Mouse (Mus musculus) ovary, postnatal 36 days (tissue): Measurements from ENCODE around the gene Klra8.
"Not testable (repeated sequence)": the region's sequence is repeated elsewhere in the genome, so short reads cannot be mapped to it uniquely, and the experiment has no call there.

Experiments
- DNase-seq: peaks from one replicate; pipeline ENCODE4 v3.0.0; 2022; ENCODE audit warnings: low spot score, mixed read lengths

Klra8 gene

DNA sequence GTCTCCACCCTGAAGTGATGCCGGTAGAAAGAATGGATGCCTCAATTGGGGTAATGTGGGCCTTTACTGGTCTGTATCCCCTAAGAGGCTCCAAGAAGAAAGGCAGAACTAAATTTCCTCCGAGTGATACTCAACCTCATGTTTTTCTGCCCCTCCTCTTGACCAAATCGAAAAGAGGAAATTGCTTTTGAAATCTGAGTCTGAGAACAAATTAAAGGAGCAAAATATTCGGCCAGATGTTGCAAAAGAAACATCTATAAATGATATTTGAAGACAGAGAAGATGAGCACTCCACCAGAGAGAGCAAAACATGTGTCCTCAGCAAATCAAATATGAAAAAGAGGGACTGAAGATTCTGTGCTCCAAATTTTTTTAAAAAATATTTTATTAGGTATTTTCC lies at the start of gene Klra8:
TSS of gene Klra8 (minus strand) at position 101 of the 400 bp plus-strand sequence.
- not testable (repeated sequence) for DNase-seq

DNA sequence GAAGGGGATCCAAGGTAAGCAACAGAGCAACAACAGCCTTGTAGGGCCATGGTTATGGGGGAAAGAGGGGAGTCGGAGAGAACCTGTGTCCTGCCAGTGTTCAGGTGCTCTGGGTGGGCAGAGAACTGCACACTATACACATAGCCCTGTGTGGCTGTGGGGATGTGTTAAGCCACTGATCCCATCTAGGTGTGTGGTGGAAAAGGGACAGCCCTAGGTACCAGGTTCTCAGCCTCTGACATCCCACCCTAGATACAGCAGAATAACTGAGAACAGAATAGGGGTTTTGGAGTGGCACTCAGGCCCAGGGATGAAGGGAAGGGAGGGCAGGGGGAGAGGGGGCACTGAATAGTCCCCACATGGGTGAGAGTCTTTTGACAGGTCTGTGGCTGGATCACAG lies 19.2 kb downstream of the Klra8 start:
- no peak for DNase-seq

DNA sequence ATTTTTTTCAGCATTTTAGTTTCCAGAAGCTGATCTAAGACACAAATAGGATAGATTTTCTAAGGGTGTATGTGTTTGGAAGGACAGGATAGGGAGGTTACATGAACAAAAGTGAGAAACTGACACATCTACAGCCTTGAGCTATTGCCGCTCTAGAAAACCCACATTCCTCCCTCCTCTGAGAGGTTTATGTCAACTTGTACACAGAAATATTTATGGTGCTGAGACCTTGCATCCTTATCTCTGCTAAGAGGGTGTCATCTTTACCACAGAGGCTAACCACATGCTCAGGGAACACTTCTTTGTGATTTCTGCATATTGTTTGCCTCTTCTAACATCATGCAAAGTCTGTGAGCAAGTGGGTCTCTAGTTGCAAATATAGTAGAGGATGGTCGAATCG lies 27.0 kb downstream of the Klra8 start:
- DNase-seq, result not testable (repeated sequence)

DNA sequence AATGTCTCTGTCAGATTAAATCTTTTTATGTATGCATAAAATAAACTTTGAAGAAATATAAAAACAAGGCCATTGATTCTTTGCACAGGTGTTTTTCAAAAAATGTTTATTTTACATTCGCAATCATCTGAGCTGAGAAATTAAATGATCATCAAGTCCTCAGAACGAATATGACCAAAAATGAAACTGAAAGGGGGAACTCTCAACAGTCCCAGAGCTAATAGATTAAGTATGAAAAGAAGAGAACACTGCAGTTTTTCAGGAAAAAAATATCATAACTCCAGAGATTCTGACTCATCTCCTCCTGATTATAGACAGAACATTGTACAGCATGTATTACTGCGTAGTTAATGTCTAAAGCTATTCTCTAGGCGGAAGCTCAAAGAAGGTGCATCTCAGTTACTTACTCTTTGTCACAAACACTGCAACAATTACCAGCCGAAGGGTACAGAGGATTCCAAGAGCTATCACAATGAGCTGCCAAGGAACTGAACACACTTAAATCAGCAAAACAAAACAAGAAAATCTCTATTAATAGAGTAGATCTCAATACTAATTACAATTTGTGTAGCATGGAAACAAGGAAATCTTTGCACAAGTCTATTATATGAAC lies 37.3 kb downstream of the Klra8 start:
- no peak for DNase-seq

DNA sequence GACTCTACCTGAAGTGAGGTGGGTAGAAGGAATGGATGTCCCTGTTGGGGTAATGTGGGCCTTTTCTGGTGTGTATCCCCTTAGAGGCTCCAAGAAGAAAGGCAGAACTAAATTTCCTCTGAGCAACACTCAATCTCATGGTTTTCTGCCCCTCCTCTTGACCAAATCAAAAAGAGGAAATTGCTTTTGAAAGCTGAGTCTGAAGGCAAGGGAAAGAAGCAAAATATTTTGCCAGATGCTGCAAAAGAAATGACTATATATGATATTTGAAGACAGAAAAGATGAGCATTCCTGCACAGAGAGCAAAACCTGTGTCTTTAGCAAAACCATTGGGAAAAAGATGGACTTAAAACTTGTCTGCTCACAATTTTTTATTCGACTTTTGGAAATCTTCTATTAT lies 62.5 kb downstream of the Klra8 start, which contains the start of gene Klra4:
TSS of gene Klra4 (minus strand) at position 101 of the 400 bp plus-strand sequence.
- DNase-seq, result not testable (repeated sequence)
